Mouse (Mus musculus) T-cell, adult 2 months (primary cell): Measurements from ENCODE around the gene Epb41.

Experiments used
- DNase-seq: peaks from one replicate; pipeline ENCODE4 v3.0.0; 2022; ENCODE audit warnings: low spot score

Epb41 gene

DNA sequence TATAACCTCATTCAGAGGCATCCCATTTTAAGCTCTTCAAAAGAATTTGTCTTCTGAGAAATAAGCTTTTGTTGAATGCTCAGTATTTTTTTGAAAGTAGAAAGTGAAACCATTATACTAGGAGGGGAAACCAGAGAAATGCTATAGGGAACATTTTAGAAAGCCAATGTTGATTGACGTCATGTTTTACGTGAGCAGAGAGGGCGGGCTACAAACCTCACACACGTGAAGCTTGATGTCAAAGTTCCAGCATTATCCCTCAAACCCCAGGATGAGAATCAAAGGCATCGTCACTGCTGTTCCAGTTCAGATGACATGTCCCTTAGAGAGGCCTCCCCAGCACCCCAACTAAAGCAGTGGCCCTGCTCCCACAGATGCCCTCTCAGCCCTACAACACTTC, 66.9 kb downstream of the Epb41 start:
- DNase-seq: peak; percentile 78

DNA sequence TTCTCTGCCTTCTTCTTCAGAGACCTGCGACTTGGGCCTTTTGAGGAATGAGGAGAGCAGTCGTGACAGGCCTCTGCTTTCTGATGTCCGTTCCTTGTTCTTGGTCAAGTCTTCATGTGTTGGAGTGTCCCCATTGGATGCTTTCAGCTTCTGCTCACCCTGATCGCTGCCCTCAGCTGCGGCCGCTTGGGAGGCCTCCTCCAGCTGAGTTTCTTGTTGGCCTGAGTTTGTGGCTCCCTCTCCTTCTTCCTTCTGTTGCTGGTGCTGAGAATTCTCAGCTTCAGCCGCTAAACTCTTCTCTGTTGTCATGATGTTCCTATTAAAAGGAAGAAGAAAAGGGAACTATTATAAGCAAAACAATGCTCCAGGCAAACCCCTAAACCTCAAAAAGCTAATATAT, 68.0 kb downstream of the Epb41 start:
- no peak for DNase-seq

DNA sequence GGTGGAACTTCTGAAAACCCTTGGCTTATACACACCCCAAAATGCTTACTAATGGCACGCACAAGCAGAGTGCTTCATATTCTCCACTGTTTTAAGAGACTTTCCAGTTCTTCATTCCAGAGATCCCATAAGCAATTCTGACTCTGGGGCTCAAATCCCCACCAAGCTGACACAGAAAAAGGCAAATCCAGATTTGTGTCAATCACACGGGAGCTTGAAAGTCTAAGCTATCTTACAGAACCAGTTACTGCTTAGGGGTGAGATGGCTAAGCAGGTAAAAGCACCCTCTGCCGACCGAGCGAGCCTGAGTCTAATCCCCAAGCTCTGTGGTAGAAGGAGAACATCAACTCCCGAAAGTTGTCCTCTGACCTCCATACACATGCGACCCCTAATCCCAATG, 76.5 kb downstream of the Epb41 start:
- no peak for DNase-seq

DNA sequence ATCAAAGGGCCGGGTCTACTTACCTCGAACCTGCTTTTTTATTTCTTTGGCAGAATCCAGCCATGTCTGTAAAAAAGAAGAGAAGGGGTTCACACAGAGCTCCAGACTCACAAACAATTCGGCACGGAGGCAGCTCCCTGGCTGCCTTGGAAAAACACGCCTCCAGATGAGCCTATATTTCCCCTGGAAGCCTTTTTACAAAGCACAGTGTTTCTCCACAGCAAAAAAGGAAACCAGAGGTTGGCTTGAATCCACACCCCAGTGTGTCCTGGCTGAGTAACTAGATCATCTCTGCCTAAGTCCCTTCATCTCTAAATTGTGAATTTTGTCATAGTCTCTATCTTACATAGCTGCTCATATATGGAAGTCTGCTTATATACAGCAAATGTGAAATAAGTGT, 77.6 kb downstream of the Epb41 start:
- no peak for DNase-seq

DNA sequence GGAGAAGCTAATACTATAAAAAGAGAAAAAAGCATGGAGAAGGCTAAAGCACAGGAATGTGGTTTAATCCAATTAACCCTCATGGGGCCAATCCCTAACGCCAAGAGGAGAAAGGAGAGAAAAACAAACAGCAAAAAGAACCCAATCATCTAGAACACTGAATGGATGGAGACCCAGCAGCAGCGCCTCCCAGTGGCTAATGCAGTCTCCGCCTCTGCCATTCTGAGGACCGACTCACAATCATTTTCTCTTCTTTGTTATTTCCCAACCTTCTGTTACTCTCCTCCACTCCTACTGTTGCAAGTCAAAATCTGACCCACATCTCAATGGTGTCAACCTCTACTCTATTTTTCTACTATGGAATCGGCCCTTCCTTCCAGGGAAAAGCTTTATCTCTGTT, 78.1 kb downstream of the Epb41 start:
- DNase-seq: no peak

DNA sequence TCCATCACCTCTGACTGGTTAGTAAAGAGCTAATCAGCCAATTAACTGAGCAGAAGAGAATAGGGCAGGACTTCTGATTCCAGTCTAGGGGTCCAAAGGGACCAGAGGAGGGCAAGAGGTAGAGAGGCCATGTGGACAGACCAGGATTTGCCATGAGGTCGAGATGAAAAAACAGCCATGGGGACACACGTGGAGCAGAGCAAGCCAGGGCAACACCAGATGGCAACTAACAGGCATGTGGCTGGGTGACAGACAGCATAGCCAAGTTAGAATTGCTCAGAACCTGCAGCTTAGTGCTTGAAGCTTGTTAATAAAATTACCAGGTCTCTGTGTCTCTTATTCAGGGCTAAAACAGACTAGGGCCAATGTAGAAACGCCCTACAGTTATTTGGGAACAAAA, 81.3 kb downstream of the Epb41 start:
- no peak for DNase-seq

DNA sequence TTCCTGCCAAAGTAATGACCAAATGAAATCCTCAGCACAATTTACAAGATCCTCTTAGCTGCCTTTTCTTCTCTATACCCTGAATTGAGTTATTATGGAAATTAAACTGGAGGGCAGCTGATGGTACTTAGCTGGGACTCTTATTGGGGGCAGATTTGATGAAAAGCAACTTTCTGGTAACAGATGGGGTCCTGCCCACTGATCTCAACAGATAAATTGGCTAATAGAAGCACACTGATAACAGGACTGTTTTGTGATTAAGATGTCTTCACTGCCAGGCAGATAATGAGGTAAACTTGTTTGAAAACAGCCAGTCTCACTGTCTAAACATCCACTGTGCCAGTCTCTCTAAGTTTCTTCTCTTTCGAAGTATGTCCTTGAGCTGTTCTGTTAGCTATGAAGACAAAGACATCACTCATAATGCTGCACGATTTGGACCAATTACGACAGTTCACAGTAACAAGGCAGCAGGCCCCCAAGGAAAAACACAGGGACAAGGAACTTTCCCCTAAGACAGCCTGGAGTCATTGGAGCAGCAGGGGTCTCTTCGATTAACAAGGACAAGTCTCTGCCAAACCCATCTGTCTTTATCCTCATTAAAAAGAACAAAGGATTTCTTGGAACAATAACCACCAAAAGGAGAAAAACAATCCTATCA, 92.1 kb downstream of the Epb41 start:
- DNase-seq: no peak

DNA sequence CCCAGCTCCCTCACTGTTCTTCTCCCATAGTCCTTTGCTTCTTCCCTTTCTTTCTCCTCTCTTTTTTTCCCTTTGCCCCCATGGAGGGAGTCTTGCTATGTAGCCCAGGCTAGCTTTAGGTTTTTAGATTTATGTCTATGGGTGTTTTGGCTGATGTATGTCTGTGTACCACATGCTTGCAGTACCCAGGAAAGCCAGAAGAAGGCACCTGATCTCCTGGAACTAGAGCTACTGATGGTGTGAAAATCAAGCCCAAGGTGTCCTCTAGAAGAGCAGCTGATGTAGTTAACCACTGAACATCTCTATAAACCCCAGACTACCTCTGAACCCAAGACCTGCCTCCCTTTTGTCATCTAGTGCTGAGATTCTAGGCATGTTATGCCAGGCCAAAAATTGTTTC, 93.4 kb downstream of the Epb41 start:
- DNase-seq: no peak

DNA sequence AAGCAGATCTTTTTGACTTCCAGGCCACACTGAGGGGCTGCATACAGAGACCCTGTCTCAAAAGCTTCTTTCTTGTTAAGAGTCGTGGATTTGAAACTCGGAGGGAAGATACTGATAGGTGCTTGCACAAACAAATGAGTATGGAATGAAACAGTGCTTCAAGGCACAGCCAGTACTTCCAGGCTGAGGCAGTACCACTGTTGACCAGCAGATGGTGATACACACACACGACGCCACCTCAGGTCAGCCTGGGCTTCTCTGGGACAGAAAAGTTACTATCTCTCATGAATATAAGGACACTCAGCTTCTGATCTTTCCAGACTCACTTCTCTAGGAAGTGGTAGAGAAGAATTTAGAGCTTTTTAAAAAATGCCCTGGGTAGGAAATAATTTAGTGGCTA, 97.9 kb downstream of the Epb41 start:
- peak; percentile 64 for DNase-seq

DNA sequence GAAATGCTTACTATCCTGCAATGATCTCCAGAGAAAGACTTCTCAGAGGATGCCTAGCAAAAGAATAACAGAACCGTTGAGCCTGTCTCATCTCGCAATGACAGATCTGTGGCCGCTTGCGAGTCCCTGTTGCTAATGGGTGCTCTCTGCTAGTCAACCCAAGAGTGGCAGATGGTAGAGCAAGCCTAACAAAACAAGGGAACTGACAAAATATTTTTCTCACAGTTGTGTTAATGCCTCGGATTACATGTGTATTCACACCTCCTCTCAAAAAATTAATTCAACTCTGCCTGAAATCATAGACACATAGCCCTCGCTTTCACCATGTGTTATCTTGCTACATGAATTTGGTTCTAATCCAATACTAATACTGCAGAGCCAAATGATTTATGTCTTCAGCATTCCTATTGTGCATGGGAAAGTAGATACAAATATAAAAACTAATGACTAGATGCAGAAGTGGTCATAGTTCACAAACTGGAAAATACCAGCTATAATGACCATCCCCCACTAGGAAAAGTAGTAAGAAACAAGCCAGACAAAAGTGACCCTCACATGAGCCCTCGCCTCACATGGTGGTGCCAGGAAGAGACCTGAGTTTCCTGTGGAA, 104.8 kb downstream of the Epb41 start:
- DNase-seq: no peak

DNA sequence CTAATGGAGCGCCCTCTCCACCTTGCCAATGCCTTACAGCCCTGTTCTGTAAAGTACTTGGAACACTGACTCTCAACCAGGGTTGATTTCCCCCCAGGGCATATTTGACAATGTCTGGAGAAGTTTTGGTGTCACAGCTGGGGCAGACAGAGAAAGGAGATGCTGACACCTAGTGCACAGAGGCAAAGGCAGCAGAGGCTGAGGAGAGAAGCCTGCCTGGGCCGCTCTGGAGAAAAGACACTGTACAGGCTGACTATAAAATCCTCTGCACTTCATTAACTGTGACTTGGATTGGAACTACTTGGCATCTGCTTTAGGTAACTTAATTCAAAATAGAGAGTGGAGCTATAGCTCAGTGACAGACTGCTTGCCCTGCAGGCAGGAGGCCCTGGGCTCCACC, 106.2 kb downstream of the Epb41 start:
- DNase-seq: no peak

DNA sequence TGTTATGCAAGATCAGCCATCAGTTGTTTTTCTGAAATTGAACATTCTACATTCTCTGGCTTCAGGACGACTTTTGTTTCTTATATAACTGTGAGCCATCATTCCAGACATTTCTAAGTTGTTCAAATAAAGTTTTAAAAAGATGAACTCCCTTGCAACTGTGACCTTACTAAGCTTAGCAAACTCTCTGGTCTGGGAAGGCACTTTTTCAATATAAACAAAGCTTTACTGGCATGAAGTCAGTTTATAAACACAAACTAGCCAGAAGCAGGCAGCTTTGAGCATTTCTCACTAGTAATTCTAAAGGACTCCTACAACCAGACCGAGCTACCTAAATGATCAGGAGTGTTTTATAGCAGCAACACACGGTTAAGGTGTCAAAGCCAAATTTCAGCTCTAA, 118.0 kb downstream of the Epb41 start:
- DNase-seq: no peak

DNA sequence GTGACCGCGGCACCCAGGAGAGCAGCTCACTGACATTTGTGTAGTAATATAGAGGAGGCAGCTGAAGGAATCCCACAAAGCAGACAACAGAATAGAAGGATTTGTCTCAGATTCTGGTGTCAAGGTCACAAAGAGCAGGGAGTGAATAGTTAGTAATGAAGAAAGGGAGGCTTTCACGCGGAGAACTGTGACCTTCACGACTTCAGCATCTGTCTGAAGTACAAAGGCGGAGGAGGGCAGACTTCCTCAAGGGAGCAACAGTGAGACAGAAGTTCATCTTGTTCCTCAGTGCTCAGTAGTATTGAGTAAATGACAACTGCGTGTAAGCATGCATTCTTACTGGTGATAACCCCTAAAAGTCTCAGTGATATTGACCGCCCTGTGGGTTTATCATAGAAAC, 124.5 kb downstream of the Epb41 start:
- DNase-seq: no peak

DNA sequence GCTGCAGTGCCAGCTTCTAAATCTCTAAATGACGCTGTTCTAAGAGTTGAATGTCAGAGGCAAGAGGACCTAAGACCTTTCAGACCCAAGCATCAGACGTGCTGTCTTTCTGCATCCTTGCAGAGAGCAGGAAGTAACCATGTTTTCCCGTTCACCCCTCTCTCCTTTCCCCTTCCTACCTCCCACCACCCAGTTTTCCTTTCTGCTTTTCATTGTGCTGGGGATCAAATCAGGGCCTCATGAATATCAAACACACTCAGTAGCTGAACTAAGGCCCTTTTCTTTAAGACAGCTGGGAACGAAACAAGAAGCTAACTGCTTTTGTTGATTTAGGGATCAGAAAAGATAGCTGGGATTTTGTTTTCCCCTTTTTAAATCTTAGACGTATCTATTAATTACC, 125.2 kb downstream of the Epb41 start:
- DNase-seq: no peak

DNA sequence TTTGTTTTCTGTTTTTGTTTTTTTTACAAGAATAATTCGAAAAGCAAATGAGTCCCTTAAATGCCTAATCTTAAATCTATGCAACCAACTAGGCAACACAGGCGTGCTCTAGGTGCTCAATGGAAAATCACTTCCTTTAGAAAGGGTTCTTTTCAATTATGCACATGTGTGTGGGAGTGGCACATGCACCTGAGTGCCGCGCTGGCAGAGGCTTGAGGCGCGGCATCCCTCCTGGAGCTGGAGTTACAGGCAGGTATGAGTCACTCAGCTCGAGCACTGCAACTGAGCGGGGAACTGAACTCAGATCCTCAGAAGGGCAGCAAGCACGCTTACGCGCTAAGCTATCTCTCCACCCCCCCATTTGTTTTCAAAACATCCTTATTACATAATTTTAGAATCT, 127.3 kb downstream of the Epb41 start:
- no peak for DNase-seq

DNA sequence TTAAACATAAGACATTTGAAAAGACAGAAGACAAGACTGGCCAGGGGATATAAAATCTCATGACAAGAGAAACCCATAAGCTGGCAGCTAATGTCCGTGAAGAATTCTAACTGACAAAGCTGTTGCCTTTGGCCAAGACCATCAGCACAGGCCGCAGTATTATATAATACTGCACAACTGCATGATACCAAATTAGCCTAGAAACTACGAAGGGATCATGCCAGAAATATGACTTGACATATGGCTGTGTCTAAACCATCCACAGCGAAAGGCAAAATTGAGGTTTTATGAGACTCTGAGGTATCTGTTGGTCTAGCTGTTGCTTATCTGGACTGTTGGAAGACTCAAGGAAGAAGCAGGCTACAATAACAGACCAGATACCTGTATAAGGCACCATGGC, 134.3 kb downstream of the Epb41 start:
- no peak for DNase-seq

DNA sequence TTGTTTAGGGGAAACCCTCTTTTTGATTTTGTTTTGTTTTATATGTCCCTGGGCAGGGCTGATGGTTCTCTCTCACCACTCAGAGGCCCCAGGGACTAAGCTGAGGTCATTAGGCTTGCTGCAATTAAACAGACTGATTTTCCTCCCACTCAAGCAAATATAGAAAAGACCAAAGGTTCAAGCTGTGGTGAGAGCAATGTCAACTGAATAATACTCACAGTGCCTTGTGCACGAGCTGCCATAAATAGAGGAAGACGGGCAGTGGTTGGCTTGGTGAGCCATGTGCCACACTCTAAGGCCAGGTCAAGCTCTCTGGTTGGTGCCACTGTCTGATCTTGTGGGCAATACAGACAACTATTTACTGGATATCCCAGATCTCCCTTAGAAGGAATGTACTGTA, 135.7 kb downstream of the Epb41 start:
- DNase-seq: no peak

DNA sequence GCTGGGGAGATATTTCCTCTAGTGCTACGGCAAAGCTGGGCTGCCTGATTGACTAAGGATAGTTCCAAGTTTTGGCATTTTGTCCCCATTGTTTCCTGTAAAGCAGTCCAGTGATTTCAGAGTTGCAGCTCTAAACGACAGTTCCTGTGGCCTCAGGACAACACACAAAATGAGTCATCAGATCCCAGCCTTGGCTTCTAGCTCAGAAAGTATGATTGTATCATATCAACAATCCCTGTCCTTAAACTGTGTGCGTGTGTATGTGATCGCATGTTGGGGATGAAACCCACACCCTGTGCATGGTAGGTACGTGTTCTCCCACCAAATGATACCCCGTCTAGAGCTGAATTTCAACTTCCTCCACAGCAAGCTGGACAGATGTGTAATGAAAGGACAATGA, 146.0 kb downstream of the Epb41 start:
- no peak for DNase-seq

DNA sequence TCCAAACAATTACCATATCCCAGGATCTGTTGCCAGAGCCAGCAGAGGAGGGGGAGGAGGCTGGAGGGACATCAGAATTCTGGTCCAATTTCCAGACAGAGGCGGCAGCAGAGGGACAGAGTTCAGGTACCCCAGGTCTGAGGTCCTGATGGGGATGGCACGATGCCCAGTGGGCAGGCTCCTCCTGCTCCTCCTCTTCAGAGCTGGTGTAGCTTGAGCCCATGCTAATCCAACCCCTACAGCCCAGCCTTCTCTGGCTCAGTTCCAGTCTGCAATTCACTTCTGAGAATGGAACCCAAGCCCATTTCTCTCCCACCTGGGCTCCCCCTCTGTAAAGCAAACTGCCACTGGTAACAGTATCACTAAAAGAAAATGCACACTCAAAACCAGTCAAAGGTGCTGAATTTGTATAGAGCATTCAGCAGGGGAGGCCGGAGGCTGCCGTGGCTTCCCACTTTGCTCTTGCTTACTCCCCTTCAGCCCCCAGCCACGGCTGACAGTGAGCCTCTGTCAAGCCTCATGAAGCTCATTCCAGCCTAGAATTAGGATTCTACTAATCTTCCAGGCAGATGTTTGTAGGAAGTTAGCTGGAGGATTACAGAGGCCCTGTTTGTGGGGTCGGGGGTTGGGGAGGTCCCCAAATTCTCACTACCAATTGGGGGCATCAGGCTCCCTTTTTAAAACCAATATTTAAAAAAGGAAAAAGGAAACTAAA, 150.9 kb downstream of the Epb41 start:
- no peak for DNase-seq

DNA sequence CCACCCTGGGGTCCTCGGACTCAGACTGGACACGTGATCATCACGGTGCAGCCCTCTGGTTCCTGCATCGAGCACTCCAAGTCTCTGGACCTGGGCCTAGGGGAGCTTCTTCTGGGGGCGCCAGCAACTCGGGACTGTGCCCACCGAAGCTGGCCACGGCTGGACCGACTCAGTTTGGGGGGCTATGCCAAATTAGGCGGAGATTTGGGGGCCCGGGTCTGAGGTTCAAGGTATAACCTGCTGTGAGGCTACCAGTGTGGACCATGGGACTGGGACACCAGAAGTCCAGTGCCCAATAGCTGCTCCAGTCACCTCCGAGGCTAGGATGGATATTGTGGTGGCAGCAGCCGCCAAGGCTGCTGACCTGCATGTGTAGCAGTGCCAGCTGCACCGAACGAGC, 152.7 kb downstream of the Epb41 start:
- DNase-seq: no peak

DNA sequence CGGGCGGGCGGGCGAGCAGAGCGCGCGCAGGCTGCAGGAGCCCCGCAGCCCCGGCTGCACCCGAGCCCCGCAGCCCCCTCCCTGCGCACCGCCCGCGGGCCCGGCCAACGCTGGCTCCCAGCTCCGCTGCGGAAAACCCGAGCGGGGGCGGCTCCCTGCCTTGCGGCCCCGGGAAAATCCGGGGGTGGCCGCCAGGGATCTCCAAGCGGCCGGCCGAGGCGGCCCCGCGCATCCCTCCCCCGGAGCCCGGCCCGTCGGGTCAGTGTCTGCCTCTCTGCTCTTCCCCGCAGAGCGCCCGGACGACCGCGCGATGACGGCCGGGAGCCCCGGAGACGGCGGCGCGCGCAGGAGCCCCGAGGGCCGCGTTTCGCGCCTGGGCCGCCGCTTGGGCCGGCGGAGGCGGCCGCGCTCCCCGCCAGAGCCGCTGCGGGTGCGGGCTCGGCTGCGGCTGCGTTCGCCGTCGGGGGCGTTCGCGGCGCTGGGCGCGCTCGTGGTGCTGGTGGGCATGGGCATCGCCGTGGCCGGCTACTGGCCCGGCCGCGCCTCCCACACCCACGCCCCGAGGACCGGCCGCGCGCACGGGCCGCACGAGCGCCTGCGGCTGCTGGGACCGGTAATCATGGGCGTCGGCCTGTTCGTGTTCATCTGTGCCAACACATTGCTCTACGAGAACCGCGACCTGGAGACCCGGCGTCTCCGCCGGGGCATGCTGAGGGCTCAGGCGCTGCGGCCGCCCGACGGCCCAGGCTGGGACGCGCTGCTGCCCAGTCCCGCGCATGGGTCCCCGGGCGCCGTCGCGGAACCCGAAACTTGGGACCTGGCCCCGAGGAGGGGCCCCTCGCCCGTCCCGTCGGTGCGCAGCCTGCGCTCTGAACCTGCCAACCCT, 153.4 kb downstream of the Epb41 start, which contains the start of gene Tmem200b:
Tmem200b (plus strand) TSS at position 311 of the 886 bp plus-strand sequence.
- no peak for DNase-seq

DNA sequence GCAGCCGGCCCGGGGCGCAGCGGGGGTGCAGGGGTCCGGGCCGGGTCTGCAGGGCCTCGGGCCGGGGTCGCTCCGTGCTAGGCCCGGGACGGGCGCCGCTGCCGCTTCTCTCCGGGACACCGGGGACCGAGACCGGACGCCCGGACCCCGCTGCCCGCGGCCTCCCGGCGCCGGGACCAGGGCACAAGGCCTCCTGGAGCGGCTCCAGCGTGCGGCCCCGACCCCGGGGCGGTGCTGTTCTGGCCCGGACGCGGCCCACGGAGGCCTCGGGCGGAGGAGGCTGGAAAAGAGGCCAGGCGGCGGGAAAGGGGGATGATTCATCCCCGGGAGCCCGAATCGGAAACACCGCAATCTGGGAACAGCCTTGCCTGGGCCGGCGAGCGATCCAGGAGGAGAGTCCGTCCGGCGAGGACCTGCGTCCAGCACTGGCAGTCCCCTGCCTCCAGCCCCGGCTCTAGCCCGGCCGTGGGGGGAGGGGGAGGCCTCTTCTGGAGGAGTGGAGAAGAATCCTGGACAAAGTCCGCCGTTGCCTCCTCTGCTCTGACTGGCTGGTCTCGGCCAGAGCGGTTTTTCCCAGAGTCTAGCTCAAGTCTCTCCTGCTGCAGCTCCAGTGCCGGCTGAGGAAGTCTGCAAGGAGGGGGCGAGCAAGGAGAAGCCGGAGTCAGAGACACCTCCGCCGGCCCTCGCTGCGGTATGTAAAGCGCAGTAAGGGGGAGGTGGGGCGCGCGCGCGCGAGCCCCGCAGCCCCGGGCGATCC, 154.3 kb downstream of the Epb41 start:
- DNase-seq: no peak
